Mouse (Mus musculus): ENCODE measurements around the gene Hoxd11.

Hoxd11 gene

DNA sequence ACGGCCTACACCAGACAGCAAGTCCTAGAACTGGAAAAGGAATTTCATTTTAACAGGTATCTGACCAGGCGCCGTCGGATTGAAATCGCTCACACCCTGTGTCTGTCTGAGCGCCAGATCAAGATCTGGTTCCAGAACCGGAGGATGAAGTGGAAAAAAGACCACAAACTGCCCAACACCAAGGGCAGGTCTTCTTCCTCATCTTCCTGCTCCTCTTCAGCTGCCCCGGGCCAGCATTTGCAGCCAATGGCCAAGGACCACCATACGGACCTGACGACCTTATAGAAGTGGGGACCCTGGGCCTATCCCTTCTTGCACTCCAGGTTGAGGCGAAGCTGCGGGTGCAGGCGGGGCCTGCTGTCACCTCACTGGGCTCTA is 48.9 kb downstream of the Hoxd11 start:
- DNase-seq (ENCODE audit: low read depth, low spot score), result no peak

DNA sequence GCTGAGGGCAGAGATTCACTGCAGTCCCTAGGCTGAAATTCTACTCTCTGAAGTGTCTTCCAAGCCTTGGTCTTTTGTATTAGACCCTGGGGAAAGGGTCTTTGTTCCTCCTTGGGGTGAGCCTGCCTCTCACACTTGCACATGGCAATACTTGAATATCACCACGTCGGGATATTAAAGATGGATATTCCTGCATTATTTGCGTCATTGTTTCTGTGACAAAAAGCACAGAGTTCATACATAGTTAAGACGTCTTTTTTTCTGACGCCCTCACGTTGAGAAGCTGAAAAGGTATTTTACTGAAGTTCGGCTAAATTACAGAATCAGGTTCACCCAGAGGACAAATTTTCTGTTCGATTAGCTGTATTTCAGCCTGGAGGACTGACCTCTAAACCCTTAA is 51.0 kb downstream of the Hoxd11 start:
- DNase-seq (ENCODE audit: low read depth, low spot score), result no peak

DNA sequence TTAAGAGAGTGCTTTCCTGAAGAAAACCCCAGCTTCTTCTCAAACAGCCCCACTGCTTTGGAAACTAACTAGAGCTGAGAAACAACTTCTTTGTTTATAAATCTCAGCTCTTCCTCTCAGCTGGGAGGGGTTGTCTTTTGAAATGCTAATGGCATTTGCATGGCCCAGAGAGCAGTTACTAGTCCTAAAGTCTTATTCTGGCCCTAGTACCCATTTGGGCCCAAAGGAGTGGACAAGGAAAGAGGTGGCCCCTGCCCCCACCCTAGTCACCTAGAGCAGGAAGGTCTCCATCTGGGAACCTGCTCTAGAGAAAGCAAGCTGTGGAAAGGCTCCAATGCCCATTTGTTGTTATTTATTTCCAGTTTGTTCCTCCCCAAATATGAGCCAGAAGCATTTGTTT is 51.7 kb downstream of the Hoxd11 start:
- DNase-seq (ENCODE audit: low read depth, low spot score), result no peak

DNA sequence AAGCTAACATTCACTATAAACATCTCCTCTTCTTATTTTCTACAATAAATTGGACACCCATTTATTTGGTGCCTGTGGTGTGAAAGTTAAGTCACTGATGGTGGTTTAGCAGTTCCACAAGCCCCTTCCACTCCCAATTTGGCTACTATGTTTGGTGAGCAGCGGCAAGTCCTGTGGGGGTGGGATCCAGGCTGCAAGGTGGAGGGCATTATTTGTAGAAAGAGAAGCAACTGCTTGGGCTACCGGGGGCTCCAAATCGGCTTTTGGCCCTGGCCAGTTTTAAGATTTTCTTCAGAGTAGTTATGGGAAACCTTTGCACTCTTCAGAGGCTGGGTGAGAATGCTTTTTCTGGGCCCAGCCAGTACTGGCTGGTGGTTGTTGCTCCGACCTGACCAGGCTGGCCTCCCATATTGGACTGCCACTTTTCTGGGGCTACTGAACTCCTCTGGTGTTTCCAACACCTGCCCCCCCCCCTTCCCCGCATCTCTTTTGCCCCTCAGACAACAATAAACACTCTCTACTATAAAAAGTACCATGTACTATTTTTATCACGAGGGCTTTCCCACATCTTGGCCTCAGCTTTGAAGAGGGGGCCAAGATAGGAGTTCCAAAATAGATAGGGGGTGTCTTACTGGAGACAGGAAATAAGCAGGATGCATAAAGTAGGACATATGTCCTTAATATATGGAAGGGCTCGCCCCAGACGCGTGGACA is 52.6 kb downstream of the Hoxd11 start:
- DNase-seq (ENCODE audit: low read depth, low spot score), result no peak

DNA sequence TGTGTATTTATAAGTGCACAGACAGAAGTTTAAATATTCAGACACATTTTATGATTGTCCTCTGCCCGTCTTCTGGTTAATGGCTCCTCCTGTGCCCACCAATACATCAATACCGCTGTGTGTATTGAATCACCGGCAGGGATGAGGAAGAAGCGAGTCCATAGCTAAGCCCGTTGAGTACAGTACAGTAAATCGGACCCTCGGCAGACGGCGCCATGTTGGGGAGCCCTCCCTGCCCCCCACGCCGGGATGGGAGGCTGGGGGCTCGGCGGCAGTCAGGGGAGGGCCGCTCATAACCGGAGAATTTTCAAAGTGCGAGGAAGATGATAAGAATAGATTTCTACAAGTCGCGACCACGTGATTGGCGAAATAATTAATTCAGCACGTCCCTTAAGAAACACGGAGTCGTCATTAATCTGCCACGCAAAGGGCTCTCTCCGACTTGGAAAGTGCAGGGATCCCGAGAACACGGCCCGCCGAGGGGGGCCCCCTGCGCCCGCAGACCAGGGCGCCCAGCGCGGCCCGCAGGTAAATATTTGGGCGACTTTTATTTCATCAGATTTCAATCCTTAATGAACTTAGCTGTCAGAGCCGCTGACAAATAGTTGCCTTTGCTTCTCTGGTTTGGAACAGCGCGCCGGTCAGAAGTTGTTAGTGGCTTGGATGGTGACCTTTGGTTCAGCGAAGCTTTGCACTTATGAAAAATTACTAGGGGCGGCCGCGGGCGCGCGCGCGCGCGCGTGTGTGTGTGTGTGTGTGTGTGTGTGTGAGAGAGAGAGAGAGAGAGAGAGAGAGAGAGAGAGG is 53.4 kb downstream of the Hoxd11 start:
- no peak for DNase-seq (ENCODE audit: low read depth, low spot score)

DNA sequence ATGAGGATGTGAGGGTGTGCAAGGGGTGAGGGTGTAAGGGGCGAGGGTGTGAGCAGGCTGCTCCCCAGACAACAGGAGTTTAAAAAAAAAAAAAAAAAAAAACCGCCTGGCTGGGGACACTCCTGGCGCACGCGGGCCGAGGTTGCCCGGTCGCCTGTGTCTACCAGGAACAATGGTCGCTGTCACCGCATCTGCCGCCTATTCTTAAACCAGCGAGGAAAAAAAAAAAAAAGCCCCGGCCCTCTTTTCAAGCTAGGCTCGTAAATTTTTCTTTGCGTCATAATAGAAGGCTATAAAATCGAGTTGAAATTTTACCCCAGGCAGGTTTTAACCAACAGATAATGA is 53.9 kb downstream of the Hoxd11 start:
- no peak for DNase-seq (ENCODE audit: low read depth, low spot score)

DNA sequence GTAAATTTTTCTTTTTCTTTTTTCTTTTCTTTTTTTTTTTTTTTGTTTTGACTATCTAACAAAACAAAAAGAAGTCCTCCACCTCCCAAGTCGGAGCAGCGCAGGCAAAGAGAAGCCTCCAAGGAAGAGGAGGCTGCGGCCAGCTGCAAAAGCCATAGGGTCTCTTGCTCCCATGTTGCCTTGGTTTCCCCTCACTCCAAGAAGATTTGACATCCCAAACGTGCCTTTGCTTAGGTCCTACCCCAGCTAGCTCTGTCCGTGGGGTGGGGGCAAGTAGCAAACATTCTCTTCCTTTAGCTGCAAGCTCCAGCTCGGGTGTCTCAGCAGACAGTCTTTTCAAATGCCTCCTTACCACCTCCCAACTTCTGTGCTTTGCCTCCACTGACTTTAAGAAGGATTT is 54.4 kb downstream of the Hoxd11 start:
- no peak for DNase-seq (ENCODE audit: low read depth, low spot score)

DNA sequence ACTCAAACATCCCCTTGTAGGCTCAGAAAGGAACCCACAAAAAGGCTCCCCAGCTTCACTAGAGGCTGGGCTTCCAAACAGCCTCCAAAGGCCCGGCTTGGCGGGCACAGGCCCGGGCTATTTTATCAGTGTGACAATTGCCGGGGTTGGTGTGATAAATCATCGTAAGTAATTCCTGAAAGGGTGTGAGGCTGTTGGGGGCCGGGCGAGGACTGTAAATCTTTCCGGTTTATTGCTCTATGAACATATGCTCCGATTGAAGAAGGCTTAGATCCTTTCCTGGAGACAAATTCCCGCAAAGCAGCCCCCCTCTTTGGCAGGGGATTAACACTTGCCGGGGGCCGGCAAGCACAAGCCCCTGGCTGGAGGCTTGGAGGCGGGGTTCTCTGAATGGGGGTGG is 55.1 kb downstream of the Hoxd11 start:
- no peak for DNase-seq (ENCODE audit: low read depth, low spot score)

DNA sequence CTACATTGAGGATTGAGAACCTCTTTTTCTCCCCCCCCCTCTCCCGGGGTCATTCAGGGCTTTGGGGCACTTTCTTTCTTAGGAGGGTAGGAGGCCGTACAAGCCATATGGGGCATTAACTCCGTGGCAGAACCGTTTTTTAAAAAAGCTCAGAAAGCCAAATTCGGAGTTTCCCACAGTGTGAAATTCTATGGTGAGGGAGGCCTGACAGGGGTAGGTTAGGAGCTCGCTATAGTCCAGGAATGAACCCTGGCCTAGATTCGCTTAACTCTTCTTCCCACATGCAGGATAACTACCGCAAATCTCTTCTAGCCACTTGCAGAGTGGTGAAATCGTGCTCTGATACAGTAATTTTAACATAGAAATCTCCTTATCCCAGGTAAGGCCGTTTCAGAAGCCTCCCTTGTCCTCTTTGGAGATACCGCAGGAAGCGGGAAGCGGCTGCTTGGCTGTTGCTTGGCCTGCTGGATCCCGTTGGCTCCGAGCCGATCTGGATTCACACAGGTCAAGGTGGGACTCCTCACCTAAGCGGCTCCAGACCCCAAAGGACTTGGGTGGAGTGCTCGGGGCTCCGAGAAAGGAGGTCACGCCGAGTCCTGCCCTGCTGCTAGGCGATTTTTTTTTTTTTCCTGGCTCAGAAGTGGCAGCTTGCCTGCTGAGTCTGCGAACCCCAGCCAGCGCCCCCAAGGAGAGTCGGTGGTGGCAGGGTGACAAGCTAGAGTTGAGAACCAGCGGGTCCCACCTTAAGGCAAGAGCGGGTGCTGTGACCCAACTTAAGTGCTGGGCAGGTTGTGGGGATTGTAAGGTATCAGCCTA is 55.8 kb downstream of the Hoxd11 start:
- no peak for DNase-seq (ENCODE audit: low read depth, low spot score)

DNA sequence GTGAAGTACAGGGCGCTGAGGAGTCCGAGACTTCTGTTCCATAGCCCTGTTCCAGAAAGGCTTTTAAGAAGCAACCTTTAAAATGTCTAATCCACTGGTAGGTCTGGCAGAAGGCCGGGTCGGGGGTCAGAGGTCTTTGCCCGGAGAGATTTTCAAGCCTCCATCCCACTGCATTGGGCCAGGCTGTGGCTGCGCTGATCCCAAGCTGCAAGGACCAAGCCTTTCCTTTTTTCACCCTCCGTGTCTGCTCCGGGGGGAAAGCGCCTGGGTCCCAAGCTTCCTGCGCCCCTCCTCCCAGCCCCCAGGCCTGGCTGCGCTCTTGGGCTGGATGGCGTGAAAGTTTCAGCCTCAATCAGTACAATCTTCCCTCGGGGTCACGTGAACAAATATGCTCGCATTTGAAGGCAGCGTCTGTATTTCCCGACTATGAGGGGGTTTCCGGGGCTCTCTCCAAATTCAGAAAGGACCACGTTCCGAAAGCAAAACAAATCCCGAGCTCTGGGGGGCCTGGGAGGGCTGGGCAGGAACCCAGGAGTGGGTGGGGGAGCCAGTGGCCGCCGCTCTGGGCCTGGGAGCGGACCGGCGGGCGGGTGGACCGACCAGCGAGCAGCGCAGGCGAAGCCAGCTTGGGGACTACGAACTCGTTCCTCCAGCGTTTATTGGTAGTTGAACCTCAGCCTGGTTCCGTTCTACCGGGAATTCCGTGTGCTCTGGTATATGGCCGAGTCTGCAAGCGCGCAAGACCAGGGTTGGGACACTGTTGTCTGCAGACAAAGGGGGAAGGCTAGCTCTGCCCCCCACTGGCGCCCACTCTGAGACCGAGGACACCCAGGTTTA is 56.7 kb downstream of the Hoxd11 start:
- DNase-seq (ENCODE audit: low read depth, low spot score), result no peak
